Mouse (Mus musculus): ENCODE measurements around the gene Tomm40.

DNA sequence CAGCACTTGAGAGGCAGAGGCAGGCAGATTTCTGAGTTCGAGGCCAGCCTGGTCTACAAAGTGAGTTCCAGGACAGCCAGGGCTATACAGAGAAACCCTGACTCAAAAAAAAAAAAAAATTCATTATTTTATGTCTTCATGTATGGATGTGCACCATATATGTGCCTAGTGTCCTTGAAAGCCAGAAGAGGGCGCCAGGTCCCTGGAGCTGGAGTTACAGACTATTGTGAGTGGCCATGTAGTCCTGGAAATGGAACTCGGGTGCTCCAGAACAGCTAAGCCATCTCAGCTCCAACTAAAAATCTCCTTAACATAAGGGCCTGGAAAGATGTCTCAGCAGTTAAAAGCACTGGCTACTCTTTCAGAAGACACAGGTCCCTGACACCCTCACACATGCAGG is 48.5 kb downstream of the Tomm40 start:
- TF ChIP-seq CTCF (IDR thresholded peaks at IDR 0.05; ENCODE audit: borderline replicate concordance, extremely low read depth, insufficient read depth, insufficient read length) (no peak), POLR2A (IDR thresholded peaks at IDR 0.05; ENCODE audit: borderline replicate concordance, extremely low read depth, insufficient read depth, insufficient read length, poor library complexity, severe bottlenecking) (no peak)

Measured in brain, embryonic 14.5 days (tissue).